Mouse (Mus musculus) lung, postnatal 0 days (tissue): Measurements from ENCODE around the gene Hes3. TPM values are rescaled to one million over a fixed set of nuclear protein-coding genes. Genes with fewer than 3 reads are reported as not detected.

Experiments
- ATAC-seq: fragments of 200-750 bp; cut with Nextera tagmentation; 2 replicates; pipeline ENCODE4 v1.8.0; 2017; ENCODE audit warnings: moderate library complexity
- DNase-seq: peaks from one replicate; pipeline ENCODE4 v3.0.0-alpha.2; 2016; ENCODE audit warnings: low spot score
- H3K27ac ChIP-seq: fragments of 300-500 bp; sonication (generic); 2 replicates; pipeline ENCODE4 v1.5.1; 2014; ENCODE audit warnings: antibody characterized with exemption, mild to moderate bottlenecking, low read length, mixed read lengths
- H3K27me3 ChIP-seq: fragments of 300-500 bp; sonication (generic); replicated peaks from 2 replicates; pipeline ENCODE4 v1.6.1; 2014; ENCODE audit warnings: low read length, mixed read lengths; ENCODE audit not compliant: insufficient read depth
- H3K36me3 ChIP-seq: fragments of 300-500 bp; sonication (generic); 2 replicates; pipeline ENCODE4 v1.6.1; 2014; ENCODE audit warnings: low read length, mixed read lengths; ENCODE audit not compliant: insufficient read depth
- H3K4me1 ChIP-seq: fragments of 300-500 bp; sonication (generic); 2 replicates; pipeline ENCODE4 v1.6.1; 2014; ENCODE audit warnings: antibody characterized with exemption, low read depth, low read length, mixed read lengths; ENCODE audit not compliant: insufficient read depth
- H3K4me2 ChIP-seq: fragments of 300-500 bp; sonication (generic); replicated peaks from 2 replicates; pipeline ENCODE4 v1.6.1; 2014; ENCODE audit warnings: low read depth, mild to moderate bottlenecking, low read length, moderate library complexity, mixed read lengths
- H3K4me3 ChIP-seq: fragments of 300-500 bp; sonication (generic); 2 replicates; pipeline ENCODE4 v1.5.1; 2014; ENCODE audit warnings: low read depth, low read length
- H3K9ac ChIP-seq: fragments of 300-500 bp; sonication (generic); replicated peaks from 2 replicates; pipeline ENCODE4 v1.6.1; 2014; ENCODE audit warnings: low read depth, mild to moderate bottlenecking
- H3K9me3 ChIP-seq: fragments of 300-500 bp; sonication (generic); 2 replicates; pipeline ENCODE4 v1.6.1; 2016; ENCODE audit warnings: low read length, mixed read lengths
- CTCF ChIP-seq: IDR thresholded peaks from 2 replicates; pipeline ENCODE4 v1.5.1; 2016; ENCODE audit warnings: antibody characterized with exemption, mild to moderate bottlenecking
- EP300 ChIP-seq: IDR thresholded peaks from 2 replicates; pipeline ENCODE4 v1.6.1; 2016; ENCODE audit warnings: antibody characterized with exemption, mild to moderate bottlenecking, control low read depth
- WGBS: fragments of 180-500 bp; shearing (Covaris S2); extraction: QIAGEN DNeasy Blood & Tissue Kit; methylation state at CpG from one replicate; pipeline ENCODE4 v1.1.7; 2014; 5-methylcytosine and 5-hydroxymethylcytosine counted together
- polyA plus RNA-seq: library from polyadenylated mRNA; unstranded; fragments of >200 nt; fragmentation: Nextera tagmentation; extraction: Ambion mirVana; gene quantifications from 2 replicates; pipeline ENCODE4 v1.2.1, GENCODE M21; 2015

Hes3 gene
- polyA plus RNA-seq, 1 experiment from 2014 or later, result not detected

- Histone ChIP-seq H3K9me3 (no peaks in the 10 kb centered on the region), H3K27me3 (peaks cover 37% of the 10 kb centered on the region), H3K4me2 (peak within 1 kb of the TSS; percentile 39; the same call in 1 of the 2 replicates), H3K4me1 (peaks cover 5% of the 10 kb centered on the region; the same call in 1 of the 2 replicates), H3K27ac (no peak within 1 kb of the TSS), H3K9ac (no peak within 1 kb of the TSS), H3K36me3 (no peaks in the 10 kb centered on the region), H3K4me3 (peak within 1 kb of the TSS; percentile 8; the same call in 1 of the 2 replicates)
- TF ChIP-seq EP300 (no peak), CTCF (peak; percentile 72)
- WGBS, result 3% methylated on average over 25 of the region's 26 CpGs
- DNase-seq (peak; percentile 47), ATAC-seq (peak; percentile 46)
Observed at GRCm38 (mm10) chr4:152318517-152319234, 27.2 kb upstream of the Hes3 start, which contains the start of gene Rnf207. Gene Rnf207 (minus strand): TSS chr4:152318993.

DNA sequence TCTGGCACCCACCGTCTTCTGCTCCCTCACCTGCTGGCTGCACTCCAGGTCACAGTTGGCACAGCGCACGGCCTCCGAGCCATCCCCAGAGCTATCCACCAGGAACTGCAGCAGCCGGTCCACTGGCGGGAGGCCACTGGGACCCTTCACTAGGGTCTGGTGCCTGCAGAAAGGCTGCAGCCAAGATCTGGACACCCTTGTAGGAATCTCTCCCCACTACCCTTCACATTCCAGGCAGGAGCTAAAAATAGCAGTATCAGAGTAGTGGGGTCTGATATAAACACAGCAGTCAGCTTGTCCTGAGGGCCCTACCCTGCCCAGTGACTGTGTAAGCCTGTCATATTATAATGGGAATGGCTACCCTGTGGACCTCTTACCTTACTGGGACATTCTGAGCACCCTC lies 26.2 kb upstream of the Hes3 start:
- H3K27me3 ChIP-seq, result peaks cover 40% of the 10 kb centered on the region
- WGBS, result 43% methylated on average over 6 of the region's 6 CpGs

GRCm38 (mm10) chr4:152315498-152316213 lies 24.2 kb upstream of the Hes3 start:
- H3K4me1 ChIP-seq, result peaks cover 5% of the 10 kb centered on the region; the same call in 1 of the 2 replicates
- DNase-seq (no peak), ATAC-seq (0 out of 2 replicates have a peak, but pooled peaks have one; percentile 13)
- no peak overlapping the region for H3K27ac ChIP-seq
- TF ChIP-seq CTCF (no peak), EP300 (no peak)
- H3K27me3 ChIP-seq, result peaks cover 43% of the 10 kb centered on the region
- H3K36me3 ChIP-seq, result no peaks in the 10 kb centered on the region
- H3K9me3 ChIP-seq, result no peaks in the 10 kb centered on the region
- no peak overlapping the region for H3K9ac ChIP-seq
- no peak overlapping the region for H3K4me3 ChIP-seq
- peak overlapping the region; percentile 25 for H3K4me2 ChIP-seq
- WGBS, result 1% methylated on average over 42 of the region's 43 CpGs

More for the DNA sequence above, 26.2 kb upstream of the Hes3 start:
- Histone ChIP-seq H3K4me1 (peaks cover 5% of the 10 kb centered on the region; the same call in 1 of the 2 replicates), H3K9ac (no peak overlapping the region), H3K36me3 (no peaks in the 10 kb centered on the region), H3K4me2 (no peak overlapping the region), H3K4me3 (no peak overlapping the region), H3K9me3 (no peaks in the 10 kb centered on the region), H3K27ac (no peak overlapping the region)
- DNase-seq (no peak), ATAC-seq (no peak)
- TF ChIP-seq EP300 (no peak), CTCF (no peak)

DNA sequence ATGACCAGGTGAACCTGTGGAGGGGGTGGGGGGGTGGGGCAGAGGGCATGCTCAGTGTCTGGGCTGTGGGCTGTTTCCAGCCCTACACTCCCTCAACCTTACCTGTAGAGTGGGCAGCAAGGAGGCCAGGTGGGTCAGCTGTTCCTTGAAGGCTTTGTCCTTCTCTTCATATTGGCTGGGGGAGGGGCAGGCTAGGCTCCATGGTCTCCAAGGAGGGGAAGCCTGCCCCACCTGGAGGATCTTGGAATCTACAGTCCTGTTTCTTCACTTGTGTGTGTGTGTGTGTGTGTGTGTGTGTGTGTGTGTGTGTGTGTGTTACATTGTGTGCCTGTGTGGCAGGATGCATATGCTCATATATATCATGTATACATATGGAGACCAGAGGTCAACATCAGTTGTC lies 22.5 kb upstream of the Hes3 start:
- peaks cover 43% of the 10 kb centered on the region for H3K27me3 ChIP-seq
- ATAC-seq, result 0 out of 2 replicates have a peak, but pooled peaks have one; percentile 7
- peak; percentile 51 for DNase-seq

GRCm38 (mm10) chr4:152313211-152313632 lies 21.8 kb upstream of the Hes3 start:
- no peaks in the 10 kb centered on the region for H3K9me3 ChIP-seq
- H3K4me1 ChIP-seq, result no peaks in the 10 kb centered on the region; the same call in 1 of the 2 replicates
- no peaks in the 10 kb centered on the region for H3K36me3 ChIP-seq
- ATAC-seq (peak; percentile 62), DNase-seq (peak; percentile 52)
- H3K4me2 ChIP-seq, result peak overlapping the region; percentile 51
- H3K4me3 ChIP-seq, result peak overlapping the region; percentile 27
- TF ChIP-seq CTCF (no peak), EP300 (no peak)
- H3K27me3 ChIP-seq, result peaks cover 37% of the 10 kb centered on the region
- H3K9ac ChIP-seq, result no peak overlapping the region
- no peak overlapping the region for H3K27ac ChIP-seq
- 1% methylated on average over 29 of the region's 29 CpGs for WGBS

More for the DNA sequence above, 22.5 kb upstream of the Hes3 start:
- no peak overlapping the region for H3K9ac ChIP-seq
- H3K9me3 ChIP-seq, result no peaks in the 10 kb centered on the region
- no peak overlapping the region for H3K27ac ChIP-seq
- H3K4me3 ChIP-seq, result no peak overlapping the region
- no peak overlapping the region for H3K4me2 ChIP-seq
- no peaks in the 10 kb centered on the region for H3K36me3 ChIP-seq
- TF ChIP-seq EP300, result no peak
- TF ChIP-seq CTCF, result peak; percentile 48
- H3K4me1 ChIP-seq, result peaks cover 5% of the 10 kb centered on the region; the same call in 1 of the 2 replicates

- H3K4me2 ChIP-seq, result no peak overlapping the region
- peaks cover 35% of the 10 kb centered on the region for H3K27me3 ChIP-seq
- ATAC-seq, result no peak
- H3K36me3 ChIP-seq, result no peaks in the 10 kb centered on the region
- H3K9me3 ChIP-seq, result no peaks in the 10 kb centered on the region
- TF ChIP-seq CTCF, result no peak
- H3K27ac ChIP-seq, result no peak overlapping the region
- 5% methylated on average over 14 of the region's 14 CpGs for WGBS
- no peaks in the 10 kb centered on the region; the same call in 1 of the 2 replicates for H3K4me1 ChIP-seq
- peak overlapping the region; percentile 27; the same call in 1 of the 2 replicates for H3K4me3 ChIP-seq
- DNase-seq, result no peak
- no peak overlapping the region for H3K9ac ChIP-seq
Observed at GRCm38 (mm10) chr4:152312186-152312585, 20.7 kb upstream of the Hes3 start.
